Mouse (Mus musculus) C2C12 (cell line): ENCODE measurements around the gene Ak8.

Source experiments
- CEBPB ChIP-seq: IDR thresholded peaks from one replicate; pipeline ENCODE4 v1.6.1; 2011; ENCODE audit warnings: low read depth, mild to moderate bottlenecking, control low read depth, moderate library complexity
- CTCF ChIP-seq: IDR thresholded peaks from one replicate; pipeline ENCODE4 v1.5.1; 2011; ENCODE audit not compliant: control insufficient read depth, insufficient read depth, insufficient read length
- FOSL1 ChIP-seq: IDR thresholded peaks from one replicate; pipeline ENCODE4 v1.8.0; 2011; ENCODE audit warnings: mild to moderate bottlenecking, low read length; ENCODE audit not compliant: poor library complexity, insufficient read depth, severe bottlenecking
- MAX ChIP-seq: IDR thresholded peaks from one replicate; pipeline ENCODE4 v1.6.1; 2011; ENCODE audit warnings: mild to moderate bottlenecking, control low read depth
- MYOG ChIP-seq: IDR thresholded peaks from one replicate; pipeline ENCODE4 v1.6.1; 2011; ENCODE audit not compliant: control insufficient read depth, insufficient read length; ENCODE audit errors: extremely low read depth
- USF1 ChIP-seq: IDR thresholded peaks from one replicate; pipeline ENCODE4 v1.6.1; 2011; ENCODE audit warnings: low read depth, mild to moderate bottlenecking, control low read depth, moderate library complexity

- TF ChIP-seq CTCF (no peak), CEBPB (no peak), FOSL1 (no peak), MAX (no peak), USF1 (no peak), MYOG (no peak)
These were observed 59.5 kb downstream of the Ak8 start for GRCm38 (mm10) chr2:28759441-28759840.
